Mouse (Mus musculus): ENCODE measurements at regions not wholly inside any gene's neighbourhood (a gene's known extent, or its start where the extent isn't known, plus 50 kb on each side); places are given as distances from the start of the nearest gene placed in this dataset.

GRCm38 (mm10) chr4:31699296-31699695, 264.6 kb upstream of the Map3k7 start:
- 87% methylated on average over 5 of the region's 5 CpGs for WGBS
- Histone ChIP-seq H3K4me3 (ENCODE audit: low read depth, low read length) (no peak overlapping the region), H3K9ac (ENCODE audit: low read length) (no peak overlapping the region), H3K36me3 (ENCODE audit: control insufficient read depth, insufficient read depth, low read length) (no peaks in the 10 kb centered on the region), H3K27ac (replicated peaks) (no peak overlapping the region), H3K27me3 (ENCODE audit: control insufficient read depth, insufficient read depth, low read length) (no peaks in the 10 kb centered on the region), H3K4me1 (replicated peaks; ENCODE audit: control insufficient read depth, insufficient read depth) (no peaks in the 10 kb centered on the region), H3K4me2 (replicated peaks; ENCODE audit: low read depth) (no peak overlapping the region), H3K9me3 (ENCODE audit: control insufficient read depth, low read length) (no peaks in the 10 kb centered on the region)
- no peak for ATAC-seq (ENCODE audit: low FRiP score, low TSS enrichment)
- TF ChIP-seq EP300 (optimal IDR thresholded peaks at IDR 0.05) (no peak), CTCF (IDR thresholded peaks at IDR 0.05; ENCODE audit: low read depth) (no peak)
- no peak for DNase-seq (ENCODE audit: low spot score)

DNA sequence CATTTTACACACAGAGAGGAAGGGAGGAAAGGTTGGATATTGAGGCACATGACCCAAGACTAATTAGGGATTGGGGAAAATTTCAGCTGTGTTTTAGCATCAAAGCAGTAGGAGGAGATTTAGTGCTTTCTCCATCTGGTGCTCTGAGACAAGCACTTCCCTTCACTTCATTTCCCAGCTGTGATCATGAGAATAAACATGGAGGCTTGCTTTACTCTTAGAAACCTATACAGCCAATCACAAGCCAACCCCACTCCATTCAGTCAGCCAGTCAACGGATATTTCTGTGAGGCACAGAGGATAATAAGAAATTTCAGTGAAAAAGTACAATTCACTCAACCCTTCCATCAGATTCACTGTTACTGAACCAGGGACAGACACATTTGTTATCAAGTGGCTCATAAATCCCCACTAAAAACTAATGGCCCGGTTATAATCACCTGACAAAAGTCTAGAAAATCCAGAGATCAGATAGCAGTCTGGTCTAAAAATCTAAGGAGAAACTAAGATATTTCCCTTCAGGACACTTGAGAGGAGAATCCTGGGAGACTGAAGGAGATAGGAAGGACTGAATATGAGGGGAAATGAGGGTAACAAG, 249.7 kb upstream of the Map3k7 start:
- Histone ChIP-seq H3K27me3 (ENCODE audit: control insufficient read depth, insufficient read depth, low read length) (no peaks in the 10 kb centered on the region), H3K4me3 (ENCODE audit: low read depth, low read length) (no peak overlapping the region), H3K4me2 (replicated peaks; ENCODE audit: low read depth) (no peak overlapping the region), H3K36me3 (ENCODE audit: control insufficient read depth, insufficient read depth, low read length) (no peaks in the 10 kb centered on the region), H3K9me3 (ENCODE audit: control insufficient read depth, low read length) (no peaks in the 10 kb centered on the region), H3K9ac (ENCODE audit: low read length) (no peak overlapping the region), H3K4me1 (replicated peaks; ENCODE audit: control insufficient read depth, insufficient read depth) (no peaks in the 10 kb centered on the region), H3K27ac (replicated peaks) (no peak overlapping the region)
- ATAC-seq (ENCODE audit: low FRiP score, low TSS enrichment) (no peak), DNase-seq (ENCODE audit: low spot score) (no peak)
- TF ChIP-seq CTCF (IDR thresholded peaks at IDR 0.05; ENCODE audit: low read depth), result no peak
- TF ChIP-seq EP300 (optimal IDR thresholded peaks at IDR 0.05), result no peak
- WGBS, result 64% methylated on average over 2 of the region's 2 CpGs

- H3K9ac ChIP-seq (ENCODE audit: low read length), result no peak overlapping the region
- H3K36me3 ChIP-seq (ENCODE audit: control insufficient read depth, insufficient read depth, low read length), result no peaks in the 10 kb centered on the region
- no peak overlapping the region for H3K4me2 ChIP-seq (replicated peaks; ENCODE audit: low read depth)
- TF ChIP-seq CTCF (IDR thresholded peaks at IDR 0.05; ENCODE audit: low read depth) (no peak), EP300 (optimal IDR thresholded peaks at IDR 0.05) (no peak)
- WGBS, result 64% methylated on average over 6 of the region's 7 CpGs
- ATAC-seq (ENCODE audit: low FRiP score, low TSS enrichment) (no peak), DNase-seq (ENCODE audit: low spot score) (no peak)
- H3K4me3 ChIP-seq (ENCODE audit: low read depth, low read length), result no peak overlapping the region
- H3K4me1 ChIP-seq (replicated peaks; ENCODE audit: control insufficient read depth, insufficient read depth), result no peaks in the 10 kb centered on the region
- no peak overlapping the region for H3K27ac ChIP-seq (replicated peaks)
- no peaks in the 10 kb centered on the region for H3K9me3 ChIP-seq (ENCODE audit: control insufficient read depth, low read length)
- no peaks in the 10 kb centered on the region for H3K27me3 ChIP-seq (ENCODE audit: control insufficient read depth, insufficient read depth, low read length)
Observed at GRCm38 (mm10) chr4:31723501-31723900, 240.4 kb upstream of the Map3k7 start.

GRCm38 (mm10) chr4:31724400-31724799, 239.5 kb upstream of the Map3k7 start:
- no peak for TF ChIP-seq CTCF (IDR thresholded peaks at IDR 0.05; ENCODE audit: low read depth)
- TF ChIP-seq EP300 (optimal IDR thresholded peaks at IDR 0.05), result no peak
- H3K27me3 ChIP-seq (ENCODE audit: control insufficient read depth, insufficient read depth, low read length), result no peaks in the 10 kb centered on the region
- DNase-seq (ENCODE audit: low spot score), result no peak
- no peak overlapping the region for H3K4me2 ChIP-seq (replicated peaks; ENCODE audit: low read depth)
- H3K9ac ChIP-seq (ENCODE audit: low read length), result no peak overlapping the region
- WGBS, result 40% methylated on average over 2 of the region's 2 CpGs
- H3K9me3 ChIP-seq (ENCODE audit: control insufficient read depth, low read length), result no peaks in the 10 kb centered on the region
- ATAC-seq (ENCODE audit: low FRiP score, low TSS enrichment), result no peak
- H3K36me3 ChIP-seq (ENCODE audit: control insufficient read depth, insufficient read depth, low read length), result no peaks in the 10 kb centered on the region
- no peak overlapping the region for H3K4me3 ChIP-seq (ENCODE audit: low read depth, low read length)
- no peak overlapping the region for H3K27ac ChIP-seq (replicated peaks)
- no peaks in the 10 kb centered on the region for H3K4me1 ChIP-seq (replicated peaks; ENCODE audit: control insufficient read depth, insufficient read depth)

GRCm38 (mm10) chr4:31727498-31728148, 236.3 kb upstream of the Map3k7 start:
- DNase-seq (ENCODE audit: low spot score) (no peak), ATAC-seq (ENCODE audit: low FRiP score, low TSS enrichment) (no peak)
- TF ChIP-seq EP300 (optimal IDR thresholded peaks at IDR 0.05), result no peak
- no peak for TF ChIP-seq CTCF (IDR thresholded peaks at IDR 0.05; ENCODE audit: low read depth)
- Histone ChIP-seq H3K27me3 (ENCODE audit: control insufficient read depth, insufficient read depth, low read length) (no peaks in the 10 kb centered on the region), H3K9me3 (ENCODE audit: control insufficient read depth, low read length) (no peaks in the 10 kb centered on the region), H3K36me3 (ENCODE audit: control insufficient read depth, insufficient read depth, low read length) (no peaks in the 10 kb centered on the region), H3K4me1 (replicated peaks; ENCODE audit: control insufficient read depth, insufficient read depth) (no peaks in the 10 kb centered on the region), H3K27ac (replicated peaks) (no peak overlapping the region), H3K9ac (ENCODE audit: low read length) (no peak overlapping the region), H3K4me2 (replicated peaks; ENCODE audit: low read depth) (no peak overlapping the region), H3K4me3 (ENCODE audit: low read depth, low read length) (no peak overlapping the region)
- WGBS, result 90% methylated on average over 9 of the region's 9 CpGs

DNA sequence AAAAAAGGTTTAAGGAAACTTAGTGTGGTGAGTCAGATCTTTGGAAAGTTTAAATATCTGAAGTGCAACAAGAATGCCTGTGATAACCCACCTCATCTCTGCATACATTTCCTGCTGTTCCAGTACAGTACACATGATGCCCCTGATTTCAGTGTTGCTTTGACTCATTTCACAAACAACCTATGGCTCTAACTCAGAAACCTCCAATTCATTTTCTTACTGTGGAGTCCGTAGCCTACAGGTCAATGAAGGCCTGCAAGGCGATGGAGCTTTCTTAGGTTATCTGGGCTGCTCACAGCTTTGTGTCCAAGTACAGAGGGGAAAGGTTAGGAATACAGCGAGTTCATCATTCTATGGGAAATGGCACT, 235.8 kb upstream of the Map3k7 start:
- Histone ChIP-seq H3K36me3 (ENCODE audit: control insufficient read depth, insufficient read depth, low read length) (no peaks in the 10 kb centered on the region), H3K4me3 (ENCODE audit: low read depth, low read length) (no peak overlapping the region), H3K9me3 (ENCODE audit: control insufficient read depth, low read length) (no peaks in the 10 kb centered on the region), H3K27ac (replicated peaks) (no peak overlapping the region), H3K27me3 (ENCODE audit: control insufficient read depth, insufficient read depth, low read length) (no peaks in the 10 kb centered on the region), H3K9ac (ENCODE audit: low read length) (no peak overlapping the region), H3K4me2 (replicated peaks; ENCODE audit: low read depth) (no peak overlapping the region), H3K4me1 (replicated peaks; ENCODE audit: control insufficient read depth, insufficient read depth) (no peaks in the 10 kb centered on the region)
- ATAC-seq (ENCODE audit: low FRiP score, low TSS enrichment) (no peak), DNase-seq (ENCODE audit: low spot score) (no peak)
- WGBS, result 92% methylated on average over 3 of the region's 3 CpGs
- TF ChIP-seq EP300 (optimal IDR thresholded peaks at IDR 0.05), result no peak
- no peak for TF ChIP-seq CTCF (IDR thresholded peaks at IDR 0.05; ENCODE audit: low read depth)
